Mouse (Mus musculus) embryonic facial prominence, embryonic 15.5 days (tissue): ENCODE measurements around the gene Ints13. TPM values are rescaled to one million over a fixed set of nuclear protein-coding genes. Genes with fewer than 3 reads are reported as not detected.

Experiments used
- ATAC-seq: fragments of 200-750 bp; cut with Nextera tagmentation; 2 replicates; pipeline ENCODE4 v1.8.0; 2017; ENCODE audit warnings: low read depth, moderate TSS enrichment; ENCODE audit not compliant: insufficient number of reproducible peaks, low FRiP score, low TSS enrichment
- H3K27ac ChIP-seq: fragments of 300-500 bp; sonication (generic); replicated peaks from 2 replicates; pipeline ENCODE4 v1.5.1; 2015; ENCODE audit warnings: mild to moderate bottlenecking, inconsistent platforms
- H3K27me3 ChIP-seq: fragments of 300-500 bp; sonication (generic); 2 replicates; pipeline ENCODE4 v1.6.1; 2015; ENCODE audit warnings: inconsistent platforms
- H3K36me3 ChIP-seq: fragments of 300-500 bp; sonication (generic); 2 replicates; pipeline ENCODE4 v1.6.1; 2015; ENCODE audit warnings: mild to moderate bottlenecking, inconsistent platforms
- H3K4me1 ChIP-seq: fragments of 300-500 bp; sonication (generic); 2 replicates; pipeline ENCODE4 v1.6.1; 2015; ENCODE audit warnings: inconsistent platforms
- H3K4me2 ChIP-seq: fragments of 300-500 bp; sonication (generic); replicated peaks from 2 replicates; pipeline ENCODE4 v1.6.1; 2015; ENCODE audit warnings: mild to moderate bottlenecking, inconsistent platforms
- H3K4me3 ChIP-seq: fragments of 300-500 bp; sonication (generic); replicated peaks from 2 replicates; pipeline ENCODE4 v1.5.1; 2015; ENCODE audit warnings: mild to moderate bottlenecking, inconsistent platforms
- H3K9ac ChIP-seq: fragments of 300-500 bp; sonication (generic); 2 replicates; pipeline ENCODE4 v1.6.1; 2015; ENCODE audit warnings: inconsistent platforms
- H3K9me3 ChIP-seq: fragments of 300-500 bp; sonication (generic); replicated peaks from 2 replicates; pipeline ENCODE4 v1.6.1; 2016; ENCODE audit warnings: inconsistent platforms
- WGBS: fragments of 180-500 bp; shearing (Covaris S2); methylation state at CpG from one replicate; pipeline ENCODE4 v1.1.7; 2015; 5-methylcytosine and 5-hydroxymethylcytosine counted together
- polyA plus RNA-seq: library from polyadenylated mRNA; unstranded; fragments of >200 nt; fragmentation: Nextera tagmentation; extraction: Ambion mirVana; gene quantifications from 2 replicates; pipeline ENCODE4 v1.2.1, GENCODE M21; 2015

Gene Ints13
- polyA plus RNA-seq, 1 experiment from 2014 or later = 56.2 TPM

GRCm38 (mm10) chr6:146540386-146540785 is 37.2 kb downstream of the Ints13 start:
- H3K36me3 ChIP-seq = no peaks in the 10 kb centered on the region
- no peaks in the 10 kb centered on the region for H3K4me1 ChIP-seq
- H3K27me3 ChIP-seq = no peaks in the 10 kb centered on the region
- H3K9ac ChIP-seq = no peak overlapping the region
- H3K4me2 ChIP-seq = no peak overlapping the region
- 77% methylated on average over 3 of the region's 3 CpGs for WGBS
- H3K9me3 ChIP-seq = no peaks in the 10 kb centered on the region
- H3K27ac ChIP-seq = no peak overlapping the region
- ATAC-seq = no peak
- no peak overlapping the region for H3K4me3 ChIP-seq

- H3K4me2 ChIP-seq = no peak overlapping the region
- no peak for ATAC-seq
- H3K9ac ChIP-seq = no peak overlapping the region
- H3K36me3 ChIP-seq = no peaks in the 10 kb centered on the region
- H3K27me3 ChIP-seq = no peaks in the 10 kb centered on the region
- H3K4me1 ChIP-seq = no peaks in the 10 kb centered on the region
- H3K4me3 ChIP-seq = no peak overlapping the region
- H3K27ac ChIP-seq = no peak overlapping the region
- H3K9me3 ChIP-seq = no peaks in the 10 kb centered on the region
- WGBS = 61% methylated on average over 4 of the region's 4 CpGs
Measured at GRCm38 (mm10) chr6:146538661-146539060, 39.0 kb downstream of the Ints13 start.

GRCm38 (mm10) chr6:146538071-146538470 is 39.6 kb downstream of the Ints13 start:
- ATAC-seq = no peak
- 63% methylated on average over 2 of the region's 2 CpGs for WGBS
- Histone ChIP-seq H3K9ac (no peak overlapping the region), H3K4me1 (no peaks in the 10 kb centered on the region), H3K4me2 (no peak overlapping the region), H3K9me3 (no peaks in the 10 kb centered on the region), H3K27me3 (no peaks in the 10 kb centered on the region), H3K27ac (no peak overlapping the region), H3K36me3 (no peaks in the 10 kb centered on the region), H3K4me3 (no peak overlapping the region)

GRCm38 (mm10) chr6:146537111-146537510 is 40.5 kb downstream of the Ints13 start:
- no peak overlapping the region for H3K27ac ChIP-seq
- H3K9me3 ChIP-seq = no peaks in the 10 kb centered on the region
- no peaks in the 10 kb centered on the region for H3K36me3 ChIP-seq
- no peak overlapping the region for H3K4me2 ChIP-seq
- H3K27me3 ChIP-seq = no peaks in the 10 kb centered on the region
- WGBS = 81% methylated on average over 4 of the region's 4 CpGs
- no peaks in the 10 kb centered on the region for H3K4me1 ChIP-seq
- H3K4me3 ChIP-seq = no peak overlapping the region
- ATAC-seq = no peak
- no peak overlapping the region for H3K9ac ChIP-seq

GRCm38 (mm10) chr6:146535501-146535900 is 42.1 kb downstream of the Ints13 start:
- no peak overlapping the region for H3K27ac ChIP-seq
- no peaks in the 10 kb centered on the region for H3K36me3 ChIP-seq
- H3K27me3 ChIP-seq = no peaks in the 10 kb centered on the region
- 89% methylated on average over 5 of the region's 5 CpGs for WGBS
- H3K4me2 ChIP-seq = no peak overlapping the region
- ATAC-seq = no peak
- H3K4me1 ChIP-seq = no peaks in the 10 kb centered on the region
- no peaks in the 10 kb centered on the region for H3K9me3 ChIP-seq
- no peak overlapping the region for H3K4me3 ChIP-seq
- no peak overlapping the region for H3K9ac ChIP-seq

- no peak overlapping the region for H3K9ac ChIP-seq
- ATAC-seq = no peak
- WGBS = 83% methylated on average over 4 of the region's 4 CpGs
Measured at GRCm38 (mm10) chr6:146533146-146533545, 44.5 kb downstream of the Ints13 start.

GRCm38 (mm10) chr6:146530769-146531168 is 46.9 kb downstream of the Ints13 start:
- Histone ChIP-seq H3K4me1 (no peaks in the 10 kb centered on the region), H3K27ac (no peak overlapping the region), H3K27me3 (no peaks in the 10 kb centered on the region), H3K9ac (no peak overlapping the region), H3K36me3 (no peaks in the 10 kb centered on the region), H3K4me2 (no peak overlapping the region), H3K4me3 (no peak overlapping the region), H3K9me3 (no peaks in the 10 kb centered on the region)
- no peak for ATAC-seq
- 58% methylated on average over 5 of the region's 5 CpGs for WGBS

More at GRCm38 (mm10) chr6:146533146-146533545, 44.5 kb downstream of the Ints13 start:
- Histone ChIP-seq H3K36me3 (no peaks in the 10 kb centered on the region), H3K4me2 (no peak overlapping the region), H3K4me1 (no peaks in the 10 kb centered on the region), H3K27me3 (no peaks in the 10 kb centered on the region), H3K4me3 (no peak overlapping the region), H3K27ac (no peak overlapping the region), H3K9me3 (no peaks in the 10 kb centered on the region)

GRCm38 (mm10) chr6:146530363-146530762 is 47.3 kb downstream of the Ints13 start:
- Histone ChIP-seq H3K27me3 (no peaks in the 10 kb centered on the region), H3K4me3 (no peak overlapping the region), H3K27ac (no peak overlapping the region), H3K9ac (no peak overlapping the region), H3K4me2 (no peak overlapping the region), H3K9me3 (no peaks in the 10 kb centered on the region), H3K36me3 (no peaks in the 10 kb centered on the region), H3K4me1 (no peaks in the 10 kb centered on the region)
- ATAC-seq = no peak
- WGBS = 59% methylated on average over 7 of the region's 7 CpGs

- no peak overlapping the region for H3K4me3 ChIP-seq
- ATAC-seq = no peak
- H3K4me1 ChIP-seq = no peaks in the 10 kb centered on the region
- H3K27me3 ChIP-seq = no peaks in the 10 kb centered on the region
- H3K36me3 ChIP-seq = no peaks in the 10 kb centered on the region
- H3K9me3 ChIP-seq = no peaks in the 10 kb centered on the region
- H3K9ac ChIP-seq = no peak overlapping the region
- no peak overlapping the region for H3K27ac ChIP-seq
- WGBS = 77% methylated on average over 2 of the region's 2 CpGs
- no peak overlapping the region for H3K4me2 ChIP-seq
Measured at GRCm38 (mm10) chr6:146527537-146527936, 50.1 kb downstream of the Ints13 start.

GRCm38 (mm10) chr6:146525500-146525899 is 52.1 kb downstream of the Ints13 start:
- no peak overlapping the region for H3K4me2 ChIP-seq
- no peaks in the 10 kb centered on the region for H3K4me1 ChIP-seq
- H3K9me3 ChIP-seq = no peaks in the 10 kb centered on the region
- H3K4me3 ChIP-seq = no peak overlapping the region
- H3K27me3 ChIP-seq = no peaks in the 10 kb centered on the region
- WGBS = 67% methylated on average over 2 of the region's 2 CpGs
- H3K27ac ChIP-seq = no peak overlapping the region
- no peaks in the 10 kb centered on the region for H3K36me3 ChIP-seq
- no peak overlapping the region for H3K9ac ChIP-seq
- no peak for ATAC-seq

- no peak for ATAC-seq
- Histone ChIP-seq H3K36me3 (no peaks in the 10 kb centered on the region), H3K4me2 (no peak overlapping the region), H3K9ac (no peak overlapping the region), H3K27ac (no peak overlapping the region), H3K9me3 (no peaks in the 10 kb centered on the region), H3K4me1 (no peaks in the 10 kb centered on the region), H3K27me3 (no peaks in the 10 kb centered on the region), H3K4me3 (no peak overlapping the region)
- 75% methylated on average over 5 of the region's 5 CpGs for WGBS
Measured at GRCm38 (mm10) chr6:146521456-146522245, 56.0 kb downstream of the Ints13 start.

- Histone ChIP-seq H3K4me2 (no peak overlapping the region), H3K27me3 (no peaks in the 10 kb centered on the region), H3K4me3 (no peak overlapping the region), H3K9me3 (no peaks in the 10 kb centered on the region), H3K9ac (no peak overlapping the region), H3K4me1 (no peaks in the 10 kb centered on the region), H3K36me3 (no peaks in the 10 kb centered on the region), H3K27ac (no peak overlapping the region)
- no peak for ATAC-seq
- 68% methylated on average over 2 of the region's 2 CpGs for WGBS
Measured at GRCm38 (mm10) chr6:146519019-146519418, 58.6 kb downstream of the Ints13 start.
